Comparison of ENCODE assay signal across 9 mouse cellular contexts in the genomic region with DNA sequence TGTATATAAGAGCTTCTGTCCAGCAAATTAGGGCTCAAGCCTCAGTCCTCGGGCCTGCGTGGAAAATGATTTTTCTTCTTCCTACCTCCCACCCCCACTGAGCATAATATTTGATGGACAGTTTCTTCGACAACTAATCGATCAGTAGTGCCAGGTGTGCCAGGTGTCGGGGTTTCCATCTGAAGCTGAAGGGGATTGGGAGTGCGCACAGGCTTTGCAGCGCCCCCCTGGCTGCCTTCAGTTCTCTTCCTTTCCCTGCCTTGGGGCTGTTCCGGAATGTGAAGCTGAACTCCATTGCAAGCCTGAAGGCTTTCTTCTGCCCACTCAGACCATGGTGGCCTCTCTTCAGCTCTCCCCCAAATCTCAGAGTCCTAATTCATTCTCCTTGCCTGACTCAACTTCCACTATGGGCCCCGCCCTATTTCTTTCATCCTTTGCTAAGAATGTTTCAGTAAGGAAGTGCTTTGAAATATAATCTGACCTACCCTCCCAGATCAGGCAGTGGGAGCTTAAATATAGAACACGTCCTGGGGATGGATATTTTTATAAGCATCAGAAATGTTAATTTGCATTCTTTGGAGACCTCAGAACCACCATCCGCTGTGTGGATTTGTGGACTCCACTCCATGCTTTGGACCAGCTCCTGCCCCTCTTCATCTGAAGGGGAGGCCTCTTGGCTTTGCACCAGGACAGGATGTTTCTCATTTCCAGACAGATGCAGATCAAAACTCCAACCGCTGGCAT.
DNase-seq lines count a peak whose midpoint lies in the region; ATAC-seq lines count a peak whose summit lies in the region.
"Had no signal": no experiment of that assay in that cellular context is flagged by ENCODE, and none has a peak within 500 bp of the region (broad histone marks: within the 10 kb centered on the region; RNA-seq: fewer than 3 reads in every experiment).

No protein-coding gene starts in this region.

- DNase-seq in NIH3T3 (ENCODE audit: low read depth): peak; percentile 66
- no peak for DNase-seq in right cerebral cortex, postnatal 14 days
- DNase-seq: cerebellum, postnatal 25 days had no signal

- 0 out of 2 replicates have a peak overlapping the region, but pooled peaks have one; percentile 23 for H3K27ac ChIP-seq in hindbrain, embryonic 12.5 days
- no peak overlapping the region for H3K27ac ChIP-seq in hindbrain, embryonic 16.5 days (ENCODE audit: low read depth, low read length)
- H3K27ac ChIP-seq in embryonic facial prominence, embryonic 13.5 days: peak overlapping the region; percentile 35
- H3K27ac ChIP-seq in lung, embryonic 16.5 days (ENCODE audit: low read length): no peak overlapping the region
- H3K27ac ChIP-seq: hindbrain, embryonic 15.5 days had no signal

- WGBS in hindbrain, embryonic 12.5 days: 67% methylated on average over 12 of the region's 12 CpGs
- 69% methylated on average over 12 of the region's 12 CpGs for WGBS in hindbrain, embryonic 16.5 days
- WGBS in embryonic facial prominence, embryonic 13.5 days: 25% methylated on average over 12 of the region's 12 CpGs
- 53% methylated on average over 12 of the region's 12 CpGs for WGBS in lung, embryonic 16.5 days

- H3K9me3 ChIP-seq in hindbrain, embryonic 12.5 days (replicated peaks): no peaks in the 10 kb centered on the region
- no peaks in the 10 kb centered on the region for H3K9me3 ChIP-seq in hindbrain, embryonic 16.5 days (ENCODE audit: control insufficient read depth, low read length)
- H3K9me3 ChIP-seq in embryonic facial prominence, embryonic 13.5 days: no peaks in the 10 kb centered on the region
- H3K9me3 ChIP-seq in lung, embryonic 16.5 days (ENCODE audit: control insufficient read depth, low read length): no peaks in the 10 kb centered on the region
- H3K9me3 ChIP-seq: hindbrain, embryonic 15.5 days had no signal

- peaks cover 6% of the 10 kb centered on the region for H3K4me1 ChIP-seq in hindbrain, embryonic 12.5 days
- H3K4me1 ChIP-seq in hindbrain, embryonic 16.5 days (ENCODE audit: control insufficient read depth, insufficient read depth, low read depth, low read length): peaks cover 5% of the 10 kb centered on the region
- H3K4me1 ChIP-seq in embryonic facial prominence, embryonic 13.5 days: peaks cover 33% of the 10 kb centered on the region
- H3K4me1 ChIP-seq in lung, embryonic 16.5 days (replicated peaks; ENCODE audit: control insufficient read depth, insufficient read depth, low read length): peaks cover 6% of the 10 kb centered on the region; the same call in 1 of the 2 replicates

- no peak overlapping the region for H3K4me2 ChIP-seq in hindbrain, embryonic 12.5 days (replicated peaks)
- no peak overlapping the region for H3K4me2 ChIP-seq in hindbrain, embryonic 16.5 days (ENCODE audit: low read length)
- H3K4me2 ChIP-seq in embryonic facial prominence, embryonic 13.5 days: peak overlapping the region; percentile 24
- H3K4me2 ChIP-seq in lung, embryonic 16.5 days (ENCODE audit: low read depth, low read length): no peak overlapping the region
- H3K4me2 ChIP-seq: hindbrain, embryonic 15.5 days had no signal

- no peak for ATAC-seq in hindbrain, embryonic 12.5 days (ENCODE audit: low FRiP score)
- no peak for ATAC-seq in hindbrain, embryonic 16.5 days
- ATAC-seq in embryonic facial prominence, embryonic 13.5 days (ENCODE audit: insufficient number of reproducible peaks, insufficient read depth, low FRiP score, low TSS enrichment, low read depth): peak; percentile 44; the same call in 1 of the 2 replicates
- peak; percentile 61; the same call in 1 of the 2 replicates for ATAC-seq in lung, embryonic 16.5 days (ENCODE audit: low read depth)
- ATAC-seq in inflammation-experienced regulatory T-cells, adult 6 months: no peak

- H3K27me3 ChIP-seq in hindbrain, embryonic 12.5 days: no peaks in the 10 kb centered on the region
- H3K27me3 ChIP-seq in hindbrain, embryonic 16.5 days (replicated peaks; ENCODE audit: control insufficient read depth, insufficient read depth, low read length): no peaks in the 10 kb centered on the region
- H3K27me3 ChIP-seq in embryonic facial prominence, embryonic 13.5 days: no peaks in the 10 kb centered on the region
- no peaks in the 10 kb centered on the region for H3K27me3 ChIP-seq in lung, embryonic 16.5 days (ENCODE audit: control insufficient read depth, insufficient read depth, low read depth, low read length)
- H3K27me3 ChIP-seq: hindbrain, embryonic 15.5 days had no signal

- no peak overlapping the region for H3K4me3 ChIP-seq in hindbrain, embryonic 12.5 days
- H3K4me3 ChIP-seq in hindbrain, embryonic 16.5 days (ENCODE audit: low read length): no peak overlapping the region
- no peak overlapping the region for H3K4me3 ChIP-seq in embryonic facial prominence, embryonic 13.5 days
- no peak overlapping the region for H3K4me3 ChIP-seq in lung, embryonic 16.5 days (ENCODE audit: low read length)
- H3K4me3 ChIP-seq: hindbrain, embryonic 15.5 days had no signal

- H3K9ac ChIP-seq in hindbrain, embryonic 12.5 days: no peak overlapping the region
- H3K9ac ChIP-seq in hindbrain, embryonic 16.5 days (ENCODE audit: low read depth, low read length): no peak overlapping the region
- no peak overlapping the region for H3K9ac ChIP-seq in embryonic facial prominence, embryonic 13.5 days
- H3K9ac ChIP-seq in lung, embryonic 16.5 days (ENCODE audit: low read length): no peak overlapping the region
- H3K9ac ChIP-seq: hindbrain, embryonic 15.5 days had no signal

- H3K36me3 ChIP-seq in hindbrain, embryonic 12.5 days: no peaks in the 10 kb centered on the region
- no peaks in the 10 kb centered on the region for H3K36me3 ChIP-seq in hindbrain, embryonic 16.5 days (ENCODE audit: control insufficient read depth, insufficient read depth, low read length)
- no peaks in the 10 kb centered on the region for H3K36me3 ChIP-seq in embryonic facial prominence, embryonic 13.5 days
- H3K36me3 ChIP-seq in lung, embryonic 16.5 days (ENCODE audit: control insufficient read depth, insufficient read depth, low read length): no peaks in the 10 kb centered on the region
- H3K36me3 ChIP-seq: hindbrain, embryonic 15.5 days had no signal

Comparison
In these comparisons a context has a peak if more than half of its experiments do, and no peak if none do; other contexts are left out.
1. H3K27ac ChIP-seq: peak in hindbrain, embryonic 12.5 days (single experiment) and embryonic facial prominence, embryonic 13.5 days (single experiment); none in hindbrain, embryonic 16.5 days (single experiment) and lung, embryonic 16.5 days (single experiment).
2. ATAC-seq: peak in embryonic facial prominence, embryonic 13.5 days (single experiment) and lung, embryonic 16.5 days (single experiment); none in hindbrain, embryonic 12.5 days (single experiment), hindbrain, embryonic 16.5 days (single experiment) and inflammation-experienced regulatory T-cells, adult 6 months (single experiment).